Mouse (Mus musculus) stomach, postnatal 0 days (tissue): Measurements from ENCODE around the gene Itgae.

Experiments
- CTCF ChIP-seq: IDR thresholded peaks from 2 replicates; pipeline ENCODE4 v1.5.1; 2016; ENCODE audit warnings: antibody characterized with exemption, low read depth, mild to moderate bottlenecking, moderate library complexity
- EP300 ChIP-seq: optimal IDR thresholded peaks from 2 replicates; pipeline ENCODE3; 2016; ENCODE audit warnings: antibody characterized with exemption

GRCm38 (mm10) chr11:73169231-73169630, 78.8 kb downstream of the Itgae start:
- TF ChIP-seq CTCF (peak; percentile 81), EP300 (no peak)
